Mouse (Mus musculus) MN1 (cell line): ENCODE data around the gene Pip4k2a.
A peak's percentile ranks its signal among the peaks of the same experiment; 100 is the strongest.

ENCODE experiments used
- DNase-seq: peaks from one replicate; pipeline ENCODE4 v3.0.0-alpha.2; 2016; ENCODE audit warnings: low spot score

The Pip4k2a gene

DNA sequence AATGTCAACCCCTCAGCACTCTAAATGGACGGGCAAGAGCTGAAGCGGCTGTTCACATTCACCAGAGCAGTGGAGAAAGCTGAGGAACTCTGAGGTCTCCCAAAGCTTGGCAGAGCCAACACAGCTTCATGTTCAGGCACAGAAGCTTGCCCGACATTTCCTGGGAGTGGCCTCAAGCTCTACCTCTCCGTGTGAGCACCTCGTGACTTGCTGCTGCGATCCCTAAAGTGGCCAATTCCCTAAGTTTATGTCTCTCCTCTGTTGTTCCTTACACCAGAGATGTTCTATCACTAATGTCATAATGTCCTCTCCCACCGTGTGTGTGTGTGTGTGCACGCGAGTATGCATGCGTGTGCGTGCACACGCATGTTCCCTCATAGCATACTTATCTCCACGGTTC is 42.3 kb downstream of the Pip4k2a start:
- no peak for DNase-seq

DNA sequence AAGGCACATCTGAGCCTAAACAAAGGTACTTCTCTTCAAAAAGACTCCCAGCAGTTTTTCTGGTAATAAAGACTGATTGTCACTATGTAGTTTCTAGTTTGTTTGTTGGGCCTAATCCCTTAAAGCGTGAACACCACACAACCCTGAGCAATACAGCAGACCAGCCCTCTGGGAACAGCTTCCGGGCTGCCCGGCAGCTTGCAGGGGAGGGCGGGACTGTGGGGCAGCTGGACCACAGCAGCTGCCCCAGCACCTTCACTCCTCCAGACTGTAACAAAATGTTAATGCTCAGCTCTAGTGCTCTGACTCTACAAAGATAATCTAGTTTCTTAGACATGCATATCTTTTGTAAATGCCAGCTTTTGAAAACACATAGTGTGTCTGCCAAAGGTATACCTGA is 42.9 kb downstream of the Pip4k2a start:
- no peak for DNase-seq

DNA sequence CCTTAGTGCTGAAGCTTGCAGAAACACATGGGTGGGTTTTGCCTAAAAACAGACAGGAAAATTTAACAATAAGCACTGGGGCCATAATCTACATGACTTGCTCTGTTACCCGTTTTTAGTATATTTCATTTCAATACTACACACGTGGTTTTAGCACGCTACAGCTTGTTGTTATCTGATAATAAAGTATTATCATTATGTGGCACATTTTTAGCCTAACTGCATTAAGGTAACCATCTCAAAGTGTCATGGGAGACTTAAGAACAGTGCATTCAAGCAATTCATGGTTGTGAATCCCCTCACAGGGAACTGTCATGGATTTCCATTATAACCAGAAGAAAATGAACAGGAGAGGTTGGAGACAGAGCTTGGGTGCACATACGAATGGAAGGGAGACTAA is 43.5 kb downstream of the Pip4k2a start:
- no peak for DNase-seq

DNA sequence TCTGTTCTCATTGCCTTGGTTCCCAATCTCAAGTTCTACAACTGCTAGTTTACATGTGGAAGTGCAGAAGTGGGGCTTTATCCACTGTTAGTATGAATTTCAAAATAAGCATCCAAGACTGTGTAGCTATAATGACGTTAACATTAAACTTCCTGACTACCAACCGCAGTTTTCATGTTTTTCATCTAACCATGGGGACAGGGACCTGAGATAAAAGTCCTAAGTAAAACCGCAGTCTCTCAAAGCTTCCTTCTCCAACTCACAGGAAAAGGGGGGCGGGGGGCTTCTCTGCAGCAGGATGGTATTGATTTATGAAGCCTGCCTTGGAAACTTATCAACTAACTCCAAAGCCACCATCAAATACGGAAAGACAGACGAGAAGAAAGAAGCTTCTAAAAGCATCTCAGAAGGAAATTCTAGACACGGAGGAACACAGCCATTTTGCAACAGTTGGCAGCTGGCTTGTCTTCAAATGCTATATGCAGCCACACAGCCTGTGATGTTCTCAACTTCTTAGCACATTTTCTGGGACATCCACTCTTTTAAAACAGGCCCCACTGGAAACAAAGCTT is 45.7 kb downstream of the Pip4k2a start:
- no peak for DNase-seq

DNA sequence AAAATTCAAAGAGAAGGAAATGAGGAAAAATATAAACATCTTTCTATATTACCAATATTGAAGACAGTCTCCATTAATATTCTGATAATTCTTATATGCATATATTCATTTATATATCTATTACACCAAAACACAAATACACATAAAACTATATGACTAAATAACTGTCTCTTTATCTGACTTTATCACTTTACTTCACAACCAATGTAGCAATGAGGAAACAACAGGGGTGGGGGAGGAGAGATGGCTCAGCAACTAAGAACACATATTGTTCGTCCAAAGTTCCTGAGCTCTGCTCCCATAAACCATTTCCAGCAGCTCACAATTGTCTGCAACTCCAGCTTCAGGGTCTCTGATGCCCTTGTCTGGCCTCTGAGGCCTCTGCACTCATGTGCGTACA is 47.2 kb downstream of the Pip4k2a start:
- DNase-seq: no peak

DNA sequence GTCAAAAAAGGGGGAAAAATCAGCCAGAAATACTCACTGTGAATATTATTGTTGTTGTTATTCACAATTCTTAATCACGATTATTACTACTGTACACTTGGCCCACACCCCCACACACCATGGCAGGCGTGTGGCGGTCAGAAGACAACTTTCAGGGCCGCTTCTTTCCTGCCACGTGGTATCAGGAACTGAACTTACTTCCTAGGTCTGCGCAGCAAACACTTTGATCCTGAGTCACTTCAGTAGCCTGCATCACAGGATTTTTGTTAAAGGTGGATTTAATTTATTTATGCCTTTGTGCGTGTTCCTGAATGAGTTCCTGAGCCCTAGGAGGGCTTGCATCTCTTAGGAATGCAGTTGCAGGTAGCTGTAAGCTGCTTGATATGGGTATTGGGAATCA is 49.2 kb downstream of the Pip4k2a start:
- no peak for DNase-seq

DNA sequence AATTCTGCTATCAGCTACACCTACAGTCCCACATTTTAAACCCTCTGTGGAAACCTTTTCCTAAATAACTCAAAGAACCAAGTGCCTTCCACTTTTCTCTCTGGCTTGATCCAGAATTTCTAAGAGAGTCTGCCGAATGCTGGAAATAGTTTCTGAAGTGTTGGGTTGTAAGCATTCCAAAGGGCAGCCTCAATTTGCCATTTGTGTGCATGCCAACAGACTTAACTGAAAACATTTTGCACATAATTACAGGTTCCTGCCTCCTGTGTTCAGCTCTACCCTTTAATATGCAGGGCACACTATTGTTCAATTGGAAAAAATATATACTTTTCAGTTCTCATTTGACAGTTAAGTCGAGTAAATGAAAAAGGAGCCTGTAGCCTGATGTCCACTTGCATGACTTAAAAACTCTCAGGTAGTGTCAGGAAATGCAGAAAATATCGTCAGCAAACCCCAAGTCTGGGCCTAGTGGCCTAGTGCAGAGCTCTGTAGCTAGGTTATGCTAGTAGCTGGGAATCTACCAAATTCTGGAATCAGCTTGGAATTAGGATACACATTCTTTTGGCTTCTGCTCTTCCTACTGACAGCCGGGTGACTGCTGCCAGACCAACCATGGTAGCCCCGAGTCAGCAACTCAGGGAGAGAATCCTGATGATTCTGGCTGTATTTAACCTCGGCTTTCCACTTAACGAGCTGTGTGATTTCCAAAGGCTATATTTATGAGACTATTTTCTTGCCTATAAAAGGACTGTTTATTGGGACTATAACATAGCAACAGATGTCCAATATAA is 50.1 kb downstream of the Pip4k2a start:
- no peak for DNase-seq

DNA sequence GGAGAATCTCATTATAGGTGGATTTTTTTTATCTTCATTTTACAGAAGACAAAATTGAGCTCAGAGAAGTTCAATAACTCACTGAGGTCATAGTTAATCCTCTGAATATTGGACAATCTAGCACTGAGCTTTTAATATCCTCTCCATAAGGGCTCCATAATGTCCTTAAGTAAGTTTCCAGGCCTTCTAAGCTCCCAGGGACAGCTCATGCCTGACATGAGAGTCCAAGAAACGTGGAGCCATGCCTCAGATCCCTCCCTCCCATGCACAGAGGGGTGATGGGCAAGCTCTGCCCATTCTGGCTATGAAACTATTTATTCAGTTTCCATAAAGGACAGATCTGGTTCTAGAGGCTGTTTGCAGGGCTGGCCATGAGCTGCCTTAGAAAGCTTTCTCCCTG is 52.5 kb downstream of the Pip4k2a start:
- no peak for DNase-seq

DNA sequence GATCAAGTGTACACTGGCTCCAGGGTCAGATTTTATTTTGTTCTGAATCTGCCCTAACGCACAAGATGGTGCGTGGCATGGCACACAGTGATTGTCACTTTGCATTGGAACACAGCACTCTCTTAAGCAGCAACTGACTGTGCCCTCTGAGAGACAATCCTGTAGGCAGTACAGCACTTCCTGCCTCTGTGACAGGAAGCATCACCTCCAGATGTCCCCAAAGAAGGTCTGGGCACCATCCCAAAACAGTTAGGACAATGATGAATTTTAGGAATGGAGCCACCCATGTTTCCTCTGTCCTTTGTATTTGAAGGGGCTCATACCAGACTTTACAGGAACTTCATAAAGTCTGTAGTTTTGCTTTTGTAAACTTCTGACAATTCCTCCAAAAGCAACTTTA is 54.0 kb downstream of the Pip4k2a start:
- DNase-seq: no peak

DNA sequence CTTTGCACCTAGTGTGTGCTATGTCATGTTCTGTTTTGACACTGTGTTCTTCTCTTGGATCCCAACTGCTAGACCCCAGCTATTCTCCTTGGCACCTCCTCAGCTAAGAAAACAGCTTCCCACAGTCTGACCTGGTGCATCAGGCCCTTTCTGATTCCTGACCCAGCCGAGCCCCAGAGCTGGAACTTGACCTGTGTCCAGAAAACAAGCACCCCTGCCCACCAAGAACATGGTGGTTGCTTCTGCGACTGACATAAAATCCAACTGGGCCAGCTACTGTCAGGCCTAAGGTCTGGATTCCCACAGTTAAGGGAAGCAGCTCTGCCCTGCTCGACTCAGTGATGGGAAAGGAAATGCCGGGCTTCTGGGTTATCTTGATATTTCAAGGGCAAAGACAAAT is 54.6 kb downstream of the Pip4k2a start:
- no peak for DNase-seq

DNA sequence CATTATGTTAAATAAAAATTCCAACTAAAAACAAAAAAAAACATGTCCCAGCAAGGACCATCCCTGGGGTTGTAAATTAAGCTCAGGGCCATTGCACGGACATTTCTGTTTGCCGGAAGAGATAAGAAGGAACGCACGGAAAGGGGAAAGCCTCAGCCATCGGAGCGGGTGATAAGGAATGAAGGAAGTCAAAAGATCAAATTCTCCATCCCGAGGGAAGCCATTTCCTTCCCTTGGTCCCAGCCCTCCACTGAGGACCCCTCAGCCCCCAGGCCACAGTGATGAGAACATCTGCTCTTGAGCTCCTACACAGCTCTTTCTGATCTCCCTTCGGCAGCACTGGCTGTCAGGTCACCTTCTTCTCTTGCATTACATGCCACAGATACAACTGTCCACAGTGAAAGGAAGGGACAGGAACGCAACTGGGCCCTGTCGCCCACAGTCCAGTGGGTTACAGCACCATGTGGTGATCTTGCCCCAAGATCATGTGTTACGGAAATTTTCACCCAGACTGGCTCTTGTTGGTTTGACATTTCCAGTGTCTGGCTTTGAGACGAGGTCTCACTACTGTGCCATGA is 57.1 kb downstream of the Pip4k2a start:
- DNase-seq: no peak

DNA sequence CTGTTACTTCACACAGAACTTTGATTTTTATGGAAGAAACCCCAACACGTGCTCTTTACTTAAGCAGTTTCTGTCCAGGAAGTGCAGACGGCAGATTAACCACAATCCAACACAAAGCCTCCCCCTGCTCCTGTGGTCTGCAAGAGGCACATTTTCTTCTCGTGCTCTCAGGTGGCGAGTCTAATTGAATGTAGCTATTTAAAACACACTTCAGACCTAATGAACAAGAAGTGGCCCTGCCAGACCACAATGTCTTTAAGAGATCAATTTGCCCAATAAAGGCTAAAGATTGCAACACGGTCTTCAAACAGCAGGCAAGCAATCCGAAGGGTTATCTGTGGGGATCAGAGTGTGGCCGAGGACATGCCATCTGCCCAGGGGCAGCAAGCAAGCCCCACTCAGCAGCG is 59.0 kb downstream of the Pip4k2a start:
- DNase-seq: peak; percentile 42

DNA sequence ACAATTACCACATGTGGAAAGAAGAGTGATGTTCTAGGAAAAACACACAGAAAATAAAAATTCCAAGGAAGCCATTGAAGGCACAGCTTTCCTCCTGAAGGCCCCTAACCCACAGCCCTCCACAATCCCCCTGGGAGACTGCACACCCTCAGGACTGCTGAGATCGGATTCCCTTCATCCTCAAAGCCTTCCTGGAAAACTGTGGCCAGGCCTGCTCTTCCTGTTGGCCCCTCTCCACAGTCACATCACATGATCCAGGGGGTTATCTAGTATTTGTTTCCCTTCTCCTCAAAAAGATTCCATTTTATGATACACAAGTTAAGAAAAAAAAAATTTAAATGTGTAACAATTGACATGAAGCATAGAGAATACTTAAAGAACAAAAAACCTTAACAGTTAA is 59.7 kb downstream of the Pip4k2a start:
- DNase-seq: no peak

DNA sequence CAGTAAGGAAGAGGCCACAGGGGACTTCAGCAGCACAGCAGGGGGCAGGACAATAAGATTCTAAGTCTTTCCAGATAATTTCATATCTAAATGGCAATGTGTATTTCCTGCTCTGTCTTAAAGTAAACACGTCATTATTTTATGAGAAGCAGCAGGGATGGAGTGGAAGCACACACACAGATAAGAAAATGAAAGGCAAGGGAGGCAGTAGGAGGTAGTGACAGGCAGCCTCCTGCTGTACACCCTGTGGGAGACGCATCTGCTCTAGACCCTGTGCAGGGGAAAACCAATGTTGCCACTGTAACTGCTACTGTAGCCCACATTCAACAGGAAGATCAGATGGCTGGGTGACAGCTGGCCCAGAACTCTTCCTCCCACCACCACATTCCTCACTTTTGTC is 60.3 kb downstream of the Pip4k2a start:
- DNase-seq: no peak

DNA sequence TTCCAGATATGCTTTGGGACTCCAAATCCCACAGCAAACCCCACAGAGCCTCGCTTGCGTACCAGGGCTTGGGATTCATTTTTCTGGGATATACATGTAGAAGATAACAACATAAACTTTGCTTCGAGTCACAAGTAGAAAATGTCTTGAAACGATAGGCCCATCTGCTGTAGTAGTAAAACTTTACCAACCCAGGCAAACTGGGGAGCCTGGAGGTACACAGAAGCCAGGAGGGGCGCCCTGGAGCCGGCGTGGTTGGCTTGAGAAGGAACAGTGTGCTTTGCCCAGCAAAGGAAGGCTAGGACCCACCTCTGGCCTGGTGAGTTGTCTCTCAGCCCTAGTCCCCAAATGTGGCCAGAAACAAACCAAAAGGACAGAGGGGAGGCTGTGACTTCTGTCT is 61.5 kb downstream of the Pip4k2a start:
- DNase-seq: no peak

DNA sequence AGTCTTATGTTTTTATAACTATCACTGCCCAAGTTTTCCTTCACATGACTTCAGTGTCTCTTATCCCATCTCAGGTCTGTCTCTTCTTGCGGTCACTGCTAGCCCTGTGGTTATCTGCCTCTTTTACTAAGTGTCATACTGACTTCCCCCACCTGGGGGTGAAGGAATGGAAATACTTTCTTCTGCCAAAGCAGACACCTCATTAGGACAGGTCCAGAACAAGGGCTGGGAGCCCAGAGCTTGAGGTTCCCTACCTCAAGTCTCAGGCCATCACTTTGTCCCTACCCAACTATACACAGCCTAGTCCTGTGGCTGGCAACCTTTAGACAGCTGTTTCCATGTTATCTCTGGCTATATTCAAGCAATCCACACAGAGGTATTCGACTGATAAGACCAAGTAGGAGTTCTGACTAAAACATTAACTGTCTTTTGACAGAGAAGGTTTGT is 62.3 kb downstream of the Pip4k2a start:
- DNase-seq: no peak

DNA sequence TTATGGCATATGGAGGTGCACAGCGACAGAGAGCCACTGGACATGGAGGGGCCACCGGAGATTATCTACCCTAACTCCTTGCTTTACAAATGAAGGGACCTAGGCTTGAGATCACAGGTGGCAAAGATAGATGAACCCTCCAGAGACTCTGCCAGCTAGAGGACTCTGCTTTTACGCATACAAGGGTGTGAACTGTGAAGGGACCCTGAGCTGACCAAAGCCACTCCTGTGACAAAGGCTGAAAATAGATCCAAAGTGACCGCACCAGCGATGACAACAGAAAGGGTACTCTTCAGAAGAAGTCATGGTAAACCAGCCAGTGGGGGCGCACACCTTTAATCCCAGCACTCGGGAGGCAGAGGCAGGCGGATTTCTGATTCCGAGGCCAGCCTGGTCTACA is 63.8 kb downstream of the Pip4k2a start:
- DNase-seq: no peak

DNA sequence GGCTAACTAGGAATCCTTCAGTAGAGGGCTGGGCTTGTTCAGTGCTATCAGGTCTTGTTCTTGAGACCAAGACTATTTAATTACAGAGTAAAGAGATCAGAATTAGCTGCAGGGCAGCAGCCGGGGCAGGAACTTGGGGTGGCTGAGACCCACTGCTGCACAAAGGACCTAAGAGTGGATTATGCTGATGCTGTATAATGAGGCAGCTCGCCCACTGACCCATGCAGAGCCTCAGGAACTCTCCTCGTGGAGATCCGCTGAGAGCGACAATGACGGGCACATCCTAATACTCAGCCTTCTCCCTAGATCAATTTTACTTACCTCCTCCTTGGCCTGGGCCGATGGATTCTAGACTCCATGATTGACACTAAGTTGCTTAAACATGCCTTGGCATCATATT is 64.5 kb downstream of the Pip4k2a start:
- DNase-seq: no peak

DNA sequence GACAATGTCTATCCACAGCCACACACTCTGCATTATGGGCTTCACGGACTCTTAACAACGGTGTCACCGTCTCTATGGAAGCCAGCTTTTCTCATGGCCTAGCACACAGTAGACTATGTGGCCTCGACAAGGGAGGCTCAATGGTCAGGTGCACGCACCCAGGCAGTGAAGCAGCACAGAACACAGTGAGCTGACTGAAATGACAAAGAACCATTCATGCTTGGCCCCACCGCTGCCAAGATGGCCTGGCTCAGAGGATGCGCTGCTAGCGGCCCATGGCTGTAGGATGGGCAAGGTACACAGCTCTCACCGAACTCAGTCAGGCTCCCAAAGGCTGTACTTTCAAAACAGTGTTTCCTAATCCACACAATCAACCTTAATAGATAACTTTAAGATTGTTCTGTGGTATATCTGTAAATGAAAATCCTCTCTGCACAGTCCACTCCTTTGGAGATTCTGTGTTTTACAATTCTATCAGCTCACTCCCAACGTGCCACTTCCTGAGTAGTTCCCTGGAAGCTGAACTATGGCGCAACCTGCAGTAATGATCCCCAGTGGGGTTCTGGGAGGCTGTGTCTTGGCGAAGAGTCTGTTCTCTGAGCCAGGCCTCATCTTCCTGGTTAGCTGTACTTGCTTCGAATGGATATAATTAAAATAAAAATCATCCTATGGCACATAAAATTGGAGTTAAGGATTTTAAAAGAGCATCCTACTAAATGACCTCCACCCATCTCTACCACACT is 67.4 kb downstream of the Pip4k2a start:
- DNase-seq: no peak

DNA sequence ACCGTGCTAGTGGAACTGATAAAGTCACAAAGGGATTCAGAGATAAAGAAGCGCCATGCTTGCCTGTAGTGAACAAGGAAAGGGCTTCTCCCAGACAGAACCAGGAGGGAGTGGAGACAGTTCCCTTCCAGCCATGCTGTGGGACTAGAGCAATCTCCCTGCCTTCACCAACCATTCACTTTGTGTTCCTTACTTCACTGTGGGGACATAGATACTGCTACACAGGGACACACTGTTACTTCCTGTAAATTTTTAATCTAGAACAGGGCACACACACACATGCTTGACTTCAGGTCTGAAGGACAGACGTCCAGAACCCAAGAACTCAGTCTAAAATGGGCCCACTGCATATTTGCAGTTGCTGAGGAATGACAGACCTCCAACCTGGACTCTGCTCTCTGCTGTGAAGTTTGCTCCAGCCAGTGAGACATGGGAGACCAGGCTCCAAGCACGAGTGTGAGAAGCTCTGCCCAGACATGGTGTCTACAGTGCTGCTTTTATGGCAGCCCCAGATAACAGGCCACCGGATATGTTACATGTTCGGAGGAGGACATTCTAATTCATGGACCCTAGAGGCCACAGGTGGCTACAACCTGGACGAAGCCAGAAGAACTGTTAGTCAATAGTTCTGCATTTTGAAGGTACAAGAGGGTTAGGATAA is 69.2 kb downstream of the Pip4k2a start:
- DNase-seq: no peak

DNA sequence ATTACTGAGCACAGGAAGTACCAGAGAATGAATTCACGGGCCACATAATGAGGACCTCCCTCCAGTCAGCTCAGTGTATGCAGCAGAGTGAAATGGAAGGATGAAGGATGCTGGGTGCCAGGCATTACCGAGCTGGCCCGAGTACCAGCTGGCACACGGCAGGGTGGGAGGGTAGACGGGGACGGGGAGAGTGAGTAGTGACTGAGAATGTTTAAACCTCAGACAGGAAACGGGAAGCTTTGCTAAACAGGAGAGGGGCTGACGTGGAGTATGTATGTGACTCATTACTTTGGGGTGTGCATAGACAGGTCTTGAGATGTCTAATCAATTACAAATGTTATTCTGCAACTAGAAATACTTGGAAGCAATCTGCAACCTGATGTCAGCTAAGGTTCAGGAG is 69.7 kb downstream of the Pip4k2a start:
- DNase-seq: no peak

DNA sequence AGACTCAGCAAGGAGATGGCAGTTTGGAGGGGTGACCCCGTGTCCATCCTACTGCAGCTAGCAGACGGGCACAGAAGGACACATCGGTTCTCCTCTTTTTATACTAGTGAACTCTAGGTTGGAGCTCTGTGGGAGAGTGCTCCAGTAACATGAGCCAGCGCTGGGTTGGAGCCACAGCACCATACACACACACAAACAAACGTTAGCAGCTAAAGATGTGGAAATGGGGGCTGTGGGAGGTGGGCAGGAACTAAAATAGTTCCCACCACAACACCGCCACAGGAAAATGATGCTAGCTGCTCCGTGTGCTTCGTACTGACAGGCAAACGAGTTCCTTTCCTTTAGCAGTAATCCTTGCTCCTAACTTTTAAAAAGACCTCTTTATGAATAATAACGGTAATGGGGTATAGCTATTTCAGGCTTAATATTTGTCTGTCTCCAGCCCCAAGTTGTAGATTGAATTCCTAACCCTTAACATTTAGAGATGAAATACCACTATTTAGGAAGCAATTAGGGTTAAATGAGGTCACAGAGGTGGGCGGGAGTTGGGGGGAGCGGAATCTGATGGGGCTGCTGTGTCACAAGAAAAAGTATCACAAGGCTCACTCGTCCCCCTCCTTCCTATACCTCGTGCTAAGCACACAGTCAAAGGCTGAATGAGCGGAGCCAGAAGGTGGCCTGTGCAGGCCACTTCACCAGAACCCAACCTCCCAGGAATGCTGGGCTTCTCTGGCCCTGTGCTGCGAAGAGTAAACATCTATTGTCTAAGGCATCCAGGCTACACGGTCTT is 73.9 kb downstream of the Pip4k2a start:
- no peak for DNase-seq
